Mouse (Mus musculus) bone marrow, adult 2 months (tissue): Measurements from ENCODE around the gene Ssc4d.

Experiments used
- CTCF ChIP-seq: fragments of 200-500 bp; IDR thresholded peaks from 2 replicates; pipeline ENCODE4 v1.5.1; 2011; ENCODE audit warnings: low read length, control low read depth; ENCODE audit not compliant: control insufficient read depth, insufficient read depth
- POLR2A ChIP-seq: fragments of 200-500 bp; IDR thresholded peaks from 2 replicates; pipeline ENCODE4 v1.6.1; 2011; ENCODE audit warnings: low read depth, mild to moderate bottlenecking, control low read depth, low read length, borderline replicate concordance; ENCODE audit not compliant: control insufficient read depth

DNA sequence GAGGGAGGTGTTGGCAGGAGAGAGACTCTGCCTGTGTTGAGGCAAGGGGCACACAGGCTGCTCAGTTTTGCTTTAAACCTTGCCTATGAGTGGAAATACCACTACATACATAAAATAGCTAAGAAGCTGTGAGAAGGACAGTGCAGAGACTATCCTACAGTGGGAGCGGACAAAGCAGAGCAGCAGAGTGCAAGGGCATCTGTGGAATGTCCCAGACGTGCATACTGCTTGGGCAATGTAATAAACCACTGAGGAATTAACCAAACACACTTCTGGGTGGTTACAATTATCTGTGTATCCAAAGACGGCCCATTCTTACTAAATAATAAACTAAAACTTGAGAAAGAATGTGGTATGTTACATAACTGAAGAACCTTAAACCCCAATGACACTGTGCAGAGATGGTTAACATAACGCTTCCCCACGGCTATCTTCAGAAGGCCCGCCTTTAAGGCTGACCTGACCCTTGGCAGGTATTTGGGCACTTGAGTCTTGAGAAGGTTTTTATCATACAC lies 58.2 kb downstream of the Ssc4d start:
- TF ChIP-seq POLR2A (no peak), CTCF (no peak)
